Mouse (Mus musculus) adrenal gland, postnatal 25 days (tissue): ENCODE measurements around the gene Rraga. TPM values are rescaled to one million over a fixed set of nuclear protein-coding genes. Genes with fewer than 3 reads are reported as not detected.
"Not testable (repeated sequence)": the region's sequence is repeated elsewhere in the genome, so short reads cannot be mapped to it uniquely, and the experiment has no call there.

ENCODE experiments used
- DNase-seq: peaks from one replicate; pipeline ENCODE4 v3.0.0; 2021; ENCODE audit warnings: mixed read lengths
- total RNA-seq: library from RNA; stranded (reverse); gene quantifications from 2 replicates; pipeline ENCODE4 v1.2.3, GENCODE M21; 2021

The Rraga gene
- total RNA-seq, 1 experiment from 2014 or later = 96.5 TPM

- DNase-seq = no peak
Measured at GRCm38 (mm10) chr4:86588236-86588635, 12.8 kb downstream of the Rraga start.

GRCm38 (mm10) chr4:86591304-86591703 is 15.8 kb downstream of the Rraga start:
- no peak for DNase-seq

DNA sequence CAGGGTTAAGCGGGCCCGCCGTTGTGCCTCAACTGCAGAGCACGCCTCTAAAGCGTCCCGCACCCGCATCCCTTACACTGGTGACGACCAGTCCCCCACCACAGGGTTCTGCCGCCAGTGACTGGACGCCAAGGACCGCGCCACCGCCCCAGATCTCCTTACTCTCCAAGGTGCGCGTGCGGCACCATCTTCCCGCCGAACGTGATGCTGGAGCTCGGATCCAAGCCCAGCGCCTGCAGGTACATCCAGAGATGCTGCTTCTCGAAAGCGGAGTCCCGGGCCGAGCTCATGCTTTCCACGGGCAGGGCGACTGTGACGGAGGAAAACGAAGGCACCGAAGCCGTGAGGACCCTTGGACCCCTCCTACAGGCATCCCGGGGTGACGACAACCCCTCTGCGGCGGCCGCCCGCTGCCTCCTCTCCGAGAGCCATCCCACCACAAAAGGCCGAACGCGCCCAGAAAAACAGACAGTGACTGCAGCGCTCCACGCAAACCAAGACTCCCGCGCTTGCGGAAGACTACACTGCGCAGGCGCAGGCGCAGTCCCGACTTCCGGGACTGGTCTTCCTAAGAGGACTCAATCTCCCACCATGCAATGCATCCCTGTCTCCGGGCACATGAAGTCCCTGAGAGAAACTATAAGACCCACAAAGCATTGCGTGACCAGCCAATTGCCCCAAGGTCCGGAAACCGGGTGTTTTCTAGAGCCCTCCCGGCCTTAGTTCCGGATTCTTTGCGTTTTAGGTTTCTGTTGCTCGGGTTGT is 36.2 kb downstream of the Rraga start, which contains the start of gene Haus6:
Gene Haus6, minus strand, starts transcription at position 532 of the 765 bp plus-strand sequence.
- DNase-seq = peak; percentile 89

DNA sequence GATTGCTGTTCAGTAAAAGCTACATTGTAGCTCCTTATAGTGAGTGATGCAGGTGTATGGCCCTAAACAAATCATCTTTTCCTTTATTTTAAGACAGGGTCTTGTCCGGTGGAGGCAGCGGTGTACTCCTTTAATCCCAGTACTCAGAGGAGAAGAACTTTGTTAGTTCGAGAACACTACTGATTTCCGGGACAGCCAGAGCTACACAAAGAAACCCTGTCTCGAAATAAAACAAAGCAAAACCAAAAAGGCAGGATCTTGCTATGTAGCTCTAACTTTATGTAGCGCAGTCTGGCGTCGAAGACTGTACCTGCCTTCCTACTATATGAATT is 36.8 kb downstream of the Rraga start:
- no peak for DNase-seq

DNA sequence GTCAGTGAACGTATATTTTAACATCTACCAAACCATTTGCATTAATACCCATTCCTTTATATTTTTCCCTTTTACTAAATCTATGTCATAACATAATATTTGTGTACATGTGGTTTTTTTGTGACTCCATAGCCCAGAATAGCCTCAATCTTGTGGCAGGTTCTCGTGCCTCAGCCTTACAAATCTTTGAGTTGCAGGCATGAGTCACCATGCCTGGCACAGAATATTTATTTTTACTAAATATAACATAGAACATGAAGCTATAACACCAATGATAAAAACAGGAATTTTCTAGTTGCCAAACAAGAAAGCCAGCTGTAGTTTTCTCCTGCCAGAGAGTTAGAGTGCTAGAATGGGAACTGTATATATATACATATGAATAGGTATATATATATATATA is 45.0 kb downstream of the Rraga start:
- no peak for DNase-seq

DNA sequence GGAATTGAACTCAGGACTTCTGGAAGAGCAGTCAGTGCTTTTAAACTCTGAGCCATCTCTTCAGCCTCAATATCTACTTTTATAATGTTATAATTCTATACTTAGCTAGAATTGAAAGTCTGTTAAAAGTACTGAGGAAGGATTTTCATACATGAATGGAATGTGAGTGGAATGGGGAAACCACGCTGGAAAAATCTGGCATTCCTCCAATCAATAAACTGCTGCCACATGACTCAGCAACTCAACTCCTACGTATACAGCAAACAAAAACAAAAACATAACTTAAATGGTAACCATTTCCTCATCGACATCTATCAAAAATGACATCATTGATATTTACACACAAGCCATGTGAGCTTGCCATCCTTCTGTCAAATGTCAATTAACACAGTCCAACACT is 46.6 kb downstream of the Rraga start:
- DNase-seq = no peak

GRCm38 (mm10) chr4:86622532-86622931 is 47.1 kb downstream of the Rraga start:
- not testable (repeated sequence) for DNase-seq

DNA sequence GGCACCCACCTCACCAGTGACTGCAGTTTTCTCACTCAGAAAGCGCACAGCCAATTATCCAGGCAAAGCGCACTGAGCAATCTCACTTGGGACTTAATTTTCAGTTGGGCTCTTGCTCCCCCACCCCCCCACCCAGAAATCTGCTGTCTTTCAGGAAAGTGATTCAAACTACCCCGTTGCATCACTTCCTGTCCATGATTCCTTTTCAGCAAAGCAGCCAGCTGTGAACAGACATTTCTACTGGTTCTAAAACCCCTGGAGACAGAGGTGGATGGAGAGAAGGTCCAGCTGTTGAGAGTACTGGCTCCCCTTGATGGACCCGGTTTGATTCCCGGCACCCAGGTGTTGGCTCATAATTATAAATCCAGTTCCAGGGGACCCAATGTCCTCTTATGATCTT is 50.0 kb downstream of the Rraga start:
- DNase-seq = no peak

GRCm38 (mm10) chr4:86626496-86626895 is 51.0 kb downstream of the Rraga start:
- DNase-seq = not testable (repeated sequence)

Other genes starting within 250 kb of the Rraga start
- not detected in 2 replicates for gene Saxo1, start 17.3 kb upstream of the Rraga start, total RNA-seq
- gene Haus6, start 36.4 kb downstream of the Rraga start, total RNA-seq = 9.4 and 12.0 TPM in 2 replicates
- 318 and 341 TPM in 2 replicates for gene Plin2, start 94.4 kb downstream of the Rraga start, total RNA-seq
- 48.2 and 53.0 TPM in 2 replicates for gene Dennd4c, start 172.9 kb downstream of the Rraga start, total RNA-seq